8 mouse cellular contexts compared by ENCODE assay signal in the genomic region with DNA sequence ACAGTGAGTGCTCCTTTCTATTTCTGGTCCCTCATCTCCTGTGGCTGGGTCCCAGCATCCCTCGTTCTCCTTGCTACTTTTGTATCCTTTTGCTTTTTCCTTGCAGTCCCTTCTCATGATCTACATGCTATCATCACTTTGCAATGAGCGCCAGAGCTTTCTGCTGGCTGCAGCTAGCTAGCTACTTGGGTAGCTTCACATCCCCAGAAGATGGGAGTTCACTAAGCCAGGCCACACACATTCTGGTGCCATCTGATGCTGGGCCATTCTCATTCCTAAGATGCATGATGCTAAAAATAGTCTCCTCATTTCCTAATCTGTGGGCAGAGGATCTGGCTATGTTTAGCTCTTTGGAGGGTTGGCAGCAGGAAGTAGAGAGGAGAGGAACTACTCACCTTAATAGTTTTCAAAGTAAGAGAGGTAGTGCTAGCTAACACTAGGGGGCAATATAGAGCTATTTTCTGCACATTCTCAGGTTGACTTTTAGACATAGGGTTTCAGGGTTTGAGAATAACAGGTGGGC. TPM values are rescaled to one million over a fixed set of nuclear protein-coding genes. Genes with fewer than 3 reads are reported as not detected.
A peak's percentile ranks its signal among the peaks of the same experiment; 100 is the strongest.
DNase-seq lines count a peak whose midpoint lies in the region; ATAC-seq and TF ChIP-seq lines count a peak whose summit lies in the region.

No protein-coding gene starts in this region.

- no peak overlapping the region for H3K9ac ChIP-seq in liver, embryonic 11.5 days (ENCODE audit: low read depth, low read length)
- no peak overlapping the region for H3K9ac ChIP-seq in hindbrain, postnatal 0 days (replicated peaks; ENCODE audit: low read length)
- no peak overlapping the region for H3K9ac ChIP-seq in limb, embryonic 15.5 days

- no peak for ATAC-seq in liver, embryonic 11.5 days (replicated peaks; ENCODE audit: low FRiP score)
- peak; percentile 23 for ATAC-seq in activated CD4-positive, CD25-positive, alpha-beta regulatory T cell, adult 4 months
- ATAC-seq in hindbrain, postnatal 0 days = 0 out of 2 replicates have a peak, but pooled peaks have one; percentile 47
- no peak for ATAC-seq in limb, embryonic 15.5 days (ENCODE audit: insufficient number of reproducible peaks, low FRiP score, low TSS enrichment, low read depth)

- DNase-seq in liver, embryonic 11.5 days (ENCODE audit: low spot score) = no peak
- no peak for DNase-seq in liver
- DNase-seq in frontal cortex, postnatal 10 days (ENCODE audit: low spot score in 2 of 2) = peak; percentile 11 to 26
- peak; percentile 83 for DNase-seq in hindbrain, postnatal 0 days (ENCODE audit: low spot score)
- peak; percentile 68 for DNase-seq in retina, postnatal 1 day
- DNase-seq in spleen, adult 12 weeks (ENCODE audit: low spot score) = no peak

- no peaks in the 10 kb centered on the region; the same call in 1 of the 2 replicates for H3K4me1 ChIP-seq in liver, embryonic 11.5 days (replicated peaks; ENCODE audit: control insufficient read depth, insufficient read depth, low read length)
- H3K4me1 ChIP-seq in hindbrain, postnatal 0 days (ENCODE audit: insufficient read depth, low read length) = no peaks in the 10 kb centered on the region; the same call in 1 of the 2 replicates
- peaks cover 17% of the 10 kb centered on the region for H3K4me1 ChIP-seq in limb, embryonic 15.5 days

- H3K4me3 ChIP-seq in liver, embryonic 11.5 days (ENCODE audit: low read depth, low read length) = peak overlapping the region; percentile 22
- H3K4me3 ChIP-seq in hindbrain, postnatal 0 days (ENCODE audit: low read length) = peak overlapping the region; percentile 24
- peak overlapping the region; percentile 85 for H3K4me3 ChIP-seq in limb, embryonic 15.5 days

- H3K9me3 ChIP-seq in liver, embryonic 11.5 days (ENCODE audit: control insufficient read depth, low read length) = no peaks in the 10 kb centered on the region
- no peaks in the 10 kb centered on the region for H3K9me3 ChIP-seq in hindbrain, postnatal 0 days (ENCODE audit: low read length)
- H3K9me3 ChIP-seq in limb, embryonic 15.5 days = no peaks in the 10 kb centered on the region

- peak overlapping the region; percentile 51 for H3K4me2 ChIP-seq in liver, embryonic 11.5 days
- peak overlapping the region; percentile 93 for H3K4me2 ChIP-seq in hindbrain, postnatal 0 days (ENCODE audit: low read depth, low read length)
- peak overlapping the region; percentile 83 for H3K4me2 ChIP-seq in limb, embryonic 15.5 days

- WGBS in liver, embryonic 11.5 days = 39% methylated on average over 2 of the region's 2 CpGs
- WGBS in hindbrain, postnatal 0 days = 43% methylated on average over 2 of the region's 2 CpGs
- WGBS in limb, embryonic 15.5 days = 26% methylated on average over 2 of the region's 2 CpGs

- H3K27ac ChIP-seq in liver, embryonic 11.5 days (ENCODE audit: low read depth, low read length) = no peak overlapping the region
- no peak overlapping the region for H3K27ac ChIP-seq in hindbrain, postnatal 0 days
- H3K27ac ChIP-seq in limb, embryonic 15.5 days = peak overlapping the region; percentile 13

- peaks cover 21% of the 10 kb centered on the region for H3K27me3 ChIP-seq in liver, embryonic 11.5 days (replicated peaks; ENCODE audit: control insufficient read depth, insufficient read depth, low read length)
- no peaks in the 10 kb centered on the region for H3K27me3 ChIP-seq in hindbrain, postnatal 0 days (ENCODE audit: insufficient read depth, low read length)
- H3K27me3 ChIP-seq in limb, embryonic 15.5 days = no peaks in the 10 kb centered on the region

- H3K36me3 ChIP-seq in liver, embryonic 11.5 days (ENCODE audit: control insufficient read depth, insufficient read depth, low read length) = no peaks in the 10 kb centered on the region
- no peaks in the 10 kb centered on the region for H3K36me3 ChIP-seq in hindbrain, postnatal 0 days (ENCODE audit: insufficient read depth, low read length)
- no peaks in the 10 kb centered on the region for H3K36me3 ChIP-seq in limb, embryonic 15.5 days

- peak; percentile 74 for TF ChIP-seq CTCF in hindbrain, postnatal 0 days (IDR thresholded peaks at IDR 0.05; ENCODE audit: low read depth)

RNA-seq across cellular contexts. Expression of gene Pdgfc, which starts 3.0 kb away (rescaled TPM):
- 11.8 and 12.7 TPM in 2 replicates for polyA plus RNA-seq in liver, embryonic 11.5 days (2014; fragmentation: Nextera tagmentation; extraction: Ambion mirVana)
- polyA plus RNA-seq in activated CD4-positive, CD25-positive, alpha-beta regulatory T cell, adult 4 months (2017; shearing (Covaris generic)) = not detected
- total RNA-seq in hindbrain, postnatal 0 days (2014; rRNA removed) = 5.4 and 7.1 TPM in 2 replicates
- polyA plus RNA-seq in hindbrain, postnatal 0 days (2015; fragmentation: Nextera tagmentation; extraction: Ambion mirVana) = 7.5 and 7.7 TPM in 2 replicates
- polyA plus RNA-seq in limb, embryonic 15.5 days (2015; fragmentation: Nextera tagmentation; extraction: Ambion mirVana) = 34.4 and 36.4 TPM in 2 replicates

Comparison
In these comparisons a context has a peak if more than half of its experiments do, and no peak if none do; other contexts are left out.
1. ATAC-seq: peak in activated CD4-positive, CD25-positive, alpha-beta regulatory T cell, adult 4 months (single experiment) and hindbrain, postnatal 0 days (single experiment); none in liver, embryonic 11.5 days (single experiment) and limb, embryonic 15.5 days (single experiment).
2. DNase-seq: peak in frontal cortex, postnatal 10 days (2 of 2), hindbrain, postnatal 0 days (single experiment) and retina, postnatal 1 day (single experiment); none in liver, embryonic 11.5 days (single experiment), liver (single experiment) and spleen, adult 12 weeks (single experiment).
3. H3K4me3 ChIP-seq: peak in every context shown above with its lines; median percentile 85 in limb, embryonic 15.5 days; 24 in hindbrain, postnatal 0 days; 22 in liver, embryonic 11.5 days.
4. Peak in every context shown above with its lines, with median percentiles within 50 percentile points of each other: H3K4me2 ChIP-seq.